Mouse (Mus musculus) lung, adult 2 months (tissue): Measurements from ENCODE around the gene Pnmt.

Experiments
- CTCF ChIP-seq: fragments of 200-500 bp; IDR thresholded peaks from 2 replicates; pipeline ENCODE4 v1.5.1; 2011; ENCODE audit warnings: mild to moderate bottlenecking, low read length, control low read depth; ENCODE audit not compliant: insufficient read depth
- POLR2A ChIP-seq: fragments of 200-500 bp; IDR thresholded peaks from 2 replicates; pipeline ENCODE4 v1.6.1; 2011; ENCODE audit warnings: low read depth, mild to moderate bottlenecking, control low read depth, low read length, borderline replicate concordance; ENCODE audit errors: extremely low read depth

GRCm38 (mm10) chr11:98370588-98370987, 15.7 kb upstream of the Pnmt start:
- TF ChIP-seq CTCF, result no peak
- no peak for TF ChIP-seq POLR2A
